Mouse (Mus musculus) liver, embryonic 13.5 days (tissue): Measurements from ENCODE around the gene Tpp1. TPM values are rescaled to one million over a fixed set of nuclear protein-coding genes. Genes with fewer than 3 reads are reported as not detected.
"Not testable (repeated sequence)": the region's sequence is repeated elsewhere in the genome, so short reads cannot be mapped to it uniquely, and the experiment has no call there.

ENCODE experiments used
- ATAC-seq: fragments of 200-750 bp; cut with Nextera tagmentation; 2 replicates; pipeline ENCODE4 v1.8.0; 2017; ENCODE audit warnings: low read depth, mild to moderate bottlenecking, moderate number of reproducible peaks, moderate library complexity
- DNase-seq: peaks from one replicate; pipeline ENCODE4 v3.0.0; 2022
- H3K27ac ChIP-seq: fragments of 300-500 bp; sonication (generic); 2 replicates; pipeline ENCODE4 v1.5.1; 2015; ENCODE audit warnings: moderate library complexity, mild to moderate bottlenecking, inconsistent platforms
- H3K27me3 ChIP-seq: fragments of 300-500 bp; sonication (generic); 2 replicates; pipeline ENCODE4 v1.6.1; 2015; ENCODE audit warnings: mild to moderate bottlenecking, inconsistent platforms
- H3K36me3 ChIP-seq: fragments of 300-500 bp; sonication (generic); 2 replicates; pipeline ENCODE4 v1.6.1; 2015; ENCODE audit warnings: mild to moderate bottlenecking, inconsistent platforms
- H3K4me1 ChIP-seq: fragments of 300-500 bp; sonication (generic); replicated peaks from 2 replicates; pipeline ENCODE4 v1.6.1; 2015; ENCODE audit warnings: inconsistent platforms
- H3K4me2 ChIP-seq: fragments of 300-500 bp; sonication (generic); 2 replicates; pipeline ENCODE4 v1.6.1; 2015; ENCODE audit warnings: inconsistent platforms, mild to moderate bottlenecking, moderate library complexity
- H3K4me3 ChIP-seq: fragments of 300-500 bp; sonication (generic); replicated peaks from 2 replicates; pipeline ENCODE4 v1.5.1; 2015; ENCODE audit warnings: mild to moderate bottlenecking, inconsistent platforms
- H3K9ac ChIP-seq: fragments of 300-500 bp; sonication (generic); 2 replicates; pipeline ENCODE4 v1.6.1; 2015; ENCODE audit warnings: mild to moderate bottlenecking, inconsistent platforms
- H3K9me3 ChIP-seq: fragments of 300-500 bp; sonication (generic); replicated peaks from 2 replicates; pipeline ENCODE4 v1.6.1; 2016; ENCODE audit warnings: inconsistent platforms
- WGBS: fragments of 180-500 bp; shearing (Covaris S2); methylation state at CpG from one replicate; pipeline ENCODE4 v1.1.7; 2015; ENCODE audit not compliant: insufficient replicate concordance; 5-methylcytosine and 5-hydroxymethylcytosine counted together
- polyA plus RNA-seq: library from polyadenylated mRNA; unstranded; fragments of >200 nt; fragmentation: Nextera tagmentation; extraction: Ambion mirVana; gene quantifications from 2 replicates; pipeline ENCODE4 v1.2.1, GENCODE M21; 2015

Tpp1 gene
- polyA plus RNA-seq, 1 experiment from 2014 or later: 51.2 TPM

DNA sequence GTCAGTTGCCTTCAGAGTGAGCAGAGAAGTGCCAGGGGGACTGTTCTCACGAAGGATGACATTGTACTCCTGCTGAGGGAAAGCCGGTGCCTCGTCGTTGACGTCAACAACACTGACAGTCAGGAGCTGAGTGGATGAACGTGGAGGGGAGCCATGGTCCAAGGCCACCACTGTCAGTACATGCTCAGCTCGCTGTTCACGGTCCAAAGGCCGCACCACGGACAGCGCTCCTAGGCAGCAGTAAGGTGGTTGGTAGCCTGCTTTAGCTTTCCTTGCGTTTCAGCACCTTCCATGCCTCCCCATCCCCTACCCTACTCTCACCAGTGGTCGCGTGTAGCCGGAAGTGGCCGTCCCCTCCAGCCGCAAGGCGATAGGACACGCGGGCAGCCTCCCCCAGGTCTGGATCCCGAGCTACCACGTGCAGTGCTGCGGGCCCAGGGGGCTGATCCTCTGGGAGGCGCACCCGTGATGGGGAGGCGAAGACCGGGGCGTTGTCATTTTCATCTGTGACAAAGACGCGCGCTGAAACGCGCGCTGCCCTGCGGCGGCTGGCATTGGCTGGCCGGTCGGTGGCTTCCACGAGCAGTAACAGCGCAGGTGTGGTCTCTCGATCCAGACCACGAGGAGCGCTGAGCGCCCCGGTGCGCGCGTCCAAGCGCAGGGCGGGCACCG lies 9.9 kb upstream of the Tpp1 start:
- WGBS: 10% methylated on average over 51 of the region's 51 CpGs

DNA sequence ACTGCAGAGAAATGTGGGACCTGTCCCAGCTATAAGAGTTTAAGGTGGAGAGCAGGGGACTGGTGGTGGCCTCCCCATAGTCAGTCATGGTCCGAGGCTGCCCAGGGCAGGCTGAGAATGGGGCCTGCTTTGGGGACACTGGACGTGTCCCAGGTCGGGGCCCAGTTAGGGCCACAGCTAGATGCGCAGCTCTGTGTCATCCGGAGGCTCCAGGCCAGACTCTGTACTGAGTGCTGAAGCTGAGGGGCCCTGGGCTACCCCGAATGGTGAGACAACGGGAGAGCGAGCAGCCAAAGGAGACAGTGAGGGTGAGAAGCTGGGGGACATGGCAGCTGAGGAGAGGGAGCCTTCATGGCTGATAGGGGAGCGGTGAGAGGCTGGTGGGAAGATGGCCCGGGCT lies 1.2 kb upstream of the Tpp1 start:
- Histone ChIP-seq H3K4me1 (peaks cover 22% of the 10 kb centered on the region), H3K9me3 (no peaks in the 10 kb centered on the region), H3K9ac (no peak overlapping the region), H3K4me3 (no peak overlapping the region), H3K36me3 (peaks cover 25% of the 10 kb centered on the region), H3K27me3 (no peaks in the 10 kb centered on the region), H3K27ac (no peak overlapping the region), H3K4me2 (no peak overlapping the region)
- 75% methylated on average over 10 of the region's 10 CpGs for WGBS
- no peak for ATAC-seq
- no peak for DNase-seq

More for the DNA sequence above, 9.9 kb upstream of the Tpp1 start:
- Histone ChIP-seq H3K4me1 (peaks cover 15% of the 10 kb centered on the region), H3K36me3 (0 out of 2 replicates have a peak, but pooled peaks cover 4% of the 10 kb centered on the region), H3K27ac (no peak overlapping the region), H3K9ac (peak overlapping the region; percentile 22; the same call in 1 of the 2 replicates), H3K9me3 (no peaks in the 10 kb centered on the region), H3K27me3 (peaks cover 37% of the 10 kb centered on the region), H3K4me2 (peak overlapping the region; percentile 61), H3K4me3 (peak overlapping the region; percentile 35)
- DNase-seq (no peak), ATAC-seq (0 out of 2 replicates have a peak, but pooled peaks have one; percentile 35)

DNA sequence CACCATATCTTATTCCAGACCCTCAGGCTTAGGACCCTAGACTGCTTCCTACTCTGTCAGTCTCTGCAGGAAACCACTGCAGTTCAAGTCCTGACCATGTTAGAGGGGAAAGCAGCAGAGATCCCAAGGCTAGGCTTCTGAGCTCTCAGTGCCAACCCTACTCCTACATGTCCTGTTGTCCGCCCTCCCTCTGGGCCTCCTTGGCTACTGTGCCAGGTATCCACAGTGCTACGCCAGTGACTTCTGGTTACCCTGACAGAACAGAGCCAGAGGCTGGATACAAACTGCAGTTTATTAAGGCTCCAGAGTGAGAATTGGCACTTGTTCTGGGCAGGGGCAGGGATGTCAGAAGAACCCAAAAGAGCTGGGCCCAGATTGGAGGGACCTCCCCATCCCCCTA lies 681 bp upstream of the Tpp1 start:
- no peak overlapping the region for H3K27ac ChIP-seq
- peaks cover 22% of the 10 kb centered on the region for H3K4me1 ChIP-seq
- no peak overlapping the region for H3K9ac ChIP-seq
- ATAC-seq (no peak), DNase-seq (no peak)
- H3K9me3 ChIP-seq: no peaks in the 10 kb centered on the region
- H3K36me3 ChIP-seq: peaks cover 31% of the 10 kb centered on the region
- no peaks in the 10 kb centered on the region for H3K27me3 ChIP-seq
- 71% methylated on average over 2 of the region's 2 CpGs for WGBS
- H3K4me2 ChIP-seq: no peak overlapping the region
- no peak overlapping the region for H3K4me3 ChIP-seq

DNA sequence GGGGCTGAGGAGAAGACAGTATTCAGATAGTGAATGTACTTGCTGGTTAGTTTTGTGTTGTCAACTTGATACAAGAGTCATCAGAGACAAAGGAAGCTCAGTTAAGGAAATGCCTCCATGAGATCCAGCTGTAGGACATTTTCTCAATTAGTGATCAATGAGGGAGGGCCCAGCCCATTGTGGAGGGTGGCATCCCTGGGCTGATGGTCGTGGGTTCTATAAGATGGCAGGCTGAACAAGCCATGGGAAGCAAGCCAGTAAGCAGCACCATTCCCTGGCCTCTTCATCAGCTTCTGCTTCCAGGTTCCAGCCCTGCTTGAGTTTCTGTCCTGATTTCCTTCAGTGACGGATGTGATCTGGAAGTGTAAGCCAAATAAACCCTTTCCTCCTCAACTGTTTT lies 4.3 kb downstream of the Tpp1 start:
- Histone ChIP-seq H3K9me3 (no peaks in the 10 kb centered on the region), H3K27ac (no peak overlapping the region), H3K9ac (no peak overlapping the region), H3K36me3 (peaks cover 48% of the 10 kb centered on the region), H3K4me1 (peaks cover 39% of the 10 kb centered on the region), H3K27me3 (no peaks in the 10 kb centered on the region), H3K4me2 (no peak overlapping the region), H3K4me3 (no peak overlapping the region)
- no peak for DNase-seq
- no peak for ATAC-seq
- WGBS: 73% methylated on average over 2 of the region's 2 CpGs

GRCm38 (mm10) chr7:105743926-105744590 lies 8.0 kb downstream of the Tpp1 start, which contains the start of gene Taf10:
Gene Taf10, minus strand, starts transcription at chr7:105744361.
- WGBS: under 1% methylated on average over 65 of the region's 67 CpGs
- peaks cover 39% of the 10 kb centered on the region for H3K4me1 ChIP-seq
- peak within 1 kb of the TSS; percentile 89 for H3K4me2 ChIP-seq
- DNase-seq: peak; percentile 89
- no peaks in the 10 kb centered on the region for H3K27me3 ChIP-seq
- no peaks in the 10 kb centered on the region for H3K9me3 ChIP-seq
- H3K27ac ChIP-seq: peak within 1 kb of the TSS; percentile 84
- peak within 1 kb of the TSS; percentile 88 for H3K9ac ChIP-seq
- ATAC-seq: peak; percentile 99
- peaks cover 67% of the 10 kb centered on the region for H3K36me3 ChIP-seq
- H3K4me3 ChIP-seq: peak within 1 kb of the TSS; percentile 81

DNA sequence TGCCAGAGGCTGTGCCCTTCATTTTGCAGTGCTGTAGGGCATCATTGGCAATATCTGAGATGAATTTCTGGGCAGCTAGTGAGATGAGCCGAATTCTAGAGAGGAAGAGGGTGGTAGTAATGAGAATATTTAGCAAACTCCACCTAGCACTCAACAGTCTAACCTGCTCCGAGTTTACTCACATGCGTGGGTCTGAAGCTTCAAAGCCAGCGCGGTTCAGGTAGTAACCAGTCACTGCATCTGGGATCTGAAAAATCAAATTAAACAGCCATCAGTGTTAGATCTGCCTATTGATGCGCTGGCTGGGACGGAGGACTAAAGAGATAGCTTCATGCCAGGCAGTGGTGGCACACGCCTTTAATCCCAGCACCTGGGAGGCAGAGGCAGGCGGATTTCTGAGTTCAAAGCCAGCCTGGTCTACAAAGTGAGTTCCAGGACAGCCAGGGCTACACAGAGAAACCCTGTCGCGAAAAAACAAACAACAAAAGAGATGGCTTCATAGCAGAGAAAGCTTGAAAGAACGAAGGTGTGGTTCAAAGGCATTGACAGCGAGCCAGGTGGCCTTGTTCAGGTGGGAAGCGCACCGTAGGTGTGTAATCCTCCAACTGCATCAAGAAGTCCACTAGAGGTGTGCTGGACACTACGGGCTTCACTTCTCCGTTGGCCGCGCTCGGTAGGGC lies 8.6 kb downstream of the Tpp1 start:
- peak overlapping the region; percentile 81 for H3K4me3 ChIP-seq
- WGBS: 23% methylated on average over 20 of the region's 20 CpGs
- DNase-seq, ATAC-seq, H3K27me3 ChIP-seq, H3K9me3 ChIP-seq: not testable (repeated sequence)
- H3K36me3 ChIP-seq: peaks cover 61% of the 10 kb centered on the region
- peaks cover 46% of the 10 kb centered on the region for H3K4me1 ChIP-seq
- H3K9ac ChIP-seq: peak overlapping the region; percentile 88
- H3K4me2 ChIP-seq: peak overlapping the region; percentile 89
- H3K27ac ChIP-seq: peak overlapping the region; percentile 84

DNA sequence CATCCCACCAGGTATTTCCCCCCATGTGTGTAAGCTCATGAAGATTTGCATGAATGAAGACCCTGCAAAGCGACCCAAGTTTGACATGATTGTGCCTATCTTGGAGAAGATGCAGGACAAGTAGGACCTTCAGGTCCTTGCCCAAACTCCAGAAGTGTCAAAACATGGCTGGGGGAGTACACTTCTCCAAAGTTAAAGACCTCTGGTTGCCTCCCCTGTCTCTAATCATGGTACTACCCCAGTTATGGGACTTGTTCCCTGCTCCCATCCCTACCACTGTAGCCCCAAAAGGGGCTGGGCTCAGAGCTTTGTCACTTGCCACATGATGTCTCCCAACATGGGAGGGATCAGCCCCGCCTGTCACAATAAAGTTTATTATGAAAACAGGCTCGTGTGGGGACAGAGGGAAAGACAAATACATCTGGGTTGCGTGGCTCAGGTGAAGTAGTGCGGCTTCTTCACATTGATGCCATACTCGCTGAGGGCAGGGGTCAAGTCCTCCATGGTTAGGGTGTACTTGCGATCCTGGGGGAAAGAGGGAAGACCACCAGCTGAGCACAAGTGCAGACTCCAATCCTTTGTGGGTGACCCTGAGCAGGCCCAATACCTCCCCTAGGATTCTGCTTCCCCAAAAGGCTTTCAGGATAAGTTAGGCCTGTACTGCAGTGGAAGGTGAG lies 9.4 kb downstream of the Tpp1 start:
- Histone ChIP-seq H3K4me1 (peaks cover 53% of the 10 kb centered on the region), H3K27ac (peak overlapping the region; percentile 84), H3K9ac (peak overlapping the region; percentile 88), H3K36me3 (peaks cover 53% of the 10 kb centered on the region), H3K4me3 (peak overlapping the region; percentile 81), H3K4me2 (peak overlapping the region; percentile 89)
- WGBS: 77% methylated on average over 7 of the region's 7 CpGs
- not testable (repeated sequence) for DNase-seq, H3K9me3 ChIP-seq, H3K27me3 ChIP-seq, ATAC-seq

- no peak for DNase-seq
- no peaks in the 10 kb centered on the region for H3K9me3 ChIP-seq
- peaks cover 47% of the 10 kb centered on the region for H3K36me3 ChIP-seq
- ATAC-seq: no peak
- no peaks in the 10 kb centered on the region for H3K27me3 ChIP-seq
- H3K9ac ChIP-seq: no peak overlapping the region
- 82% methylated on average over 9 of the region's 9 CpGs for WGBS
- 0 out of 2 replicates have a peak overlapping the region, but pooled peaks have one; percentile 81 for H3K4me3 ChIP-seq
- H3K27ac ChIP-seq: no peak overlapping the region
- H3K4me2 ChIP-seq: no peak overlapping the region
- H3K4me1 ChIP-seq: peaks cover 59% of the 10 kb centered on the region
Measured at GRCm38 (mm10) chr7:105741978-105742377, 10.1 kb downstream of the Tpp1 start.

GRCm38 (mm10) chr7:105740851-105741250 lies 11.2 kb downstream of the Tpp1 start:
- Histone ChIP-seq H3K36me3 (peaks cover 38% of the 10 kb centered on the region), H3K9me3 (no peaks in the 10 kb centered on the region), H3K4me2 (no peak overlapping the region), H3K4me3 (no peak overlapping the region), H3K9ac (no peak overlapping the region), H3K4me1 (peaks cover 60% of the 10 kb centered on the region), H3K27me3 (no peaks in the 10 kb centered on the region), H3K27ac (peak overlapping the region; percentile 11; the same call in 1 of the 2 replicates)
- ATAC-seq (no peak), DNase-seq (no peak)
- 79% methylated on average over 6 of the region's 6 CpGs for WGBS

- H3K36me3 ChIP-seq: peaks cover 38% of the 10 kb centered on the region
- H3K4me3 ChIP-seq: no peak overlapping the region
- H3K4me2 ChIP-seq: no peak overlapping the region
- peaks cover 63% of the 10 kb centered on the region for H3K4me1 ChIP-seq
- H3K9me3 ChIP-seq: no peaks in the 10 kb centered on the region
- 86% methylated on average over 13 of the region's 13 CpGs for WGBS
- no peaks in the 10 kb centered on the region for H3K27me3 ChIP-seq
- ATAC-seq: no peak
- H3K27ac ChIP-seq: peak overlapping the region; percentile 40; the same call in 1 of the 2 replicates
- DNase-seq: no peak
- H3K9ac ChIP-seq: no peak overlapping the region
Measured at GRCm38 (mm10) chr7:105740089-105740795, 11.8 kb downstream of the Tpp1 start.
